Mouse (Mus musculus): Measurements from ENCODE around the gene Ptpro. TPM values are rescaled to one million over a fixed set of nuclear protein-coding genes. Genes with fewer than 3 reads are reported as not detected.
"Not testable (repeated sequence)": the region's sequence is repeated elsewhere in the genome, so short reads cannot be mapped to it uniquely, and the experiment has no call there.

Gene Ptpro
- polyA plus RNA-seq, 1 experiment from 2014 or later, result 1.8 TPM

GRCm38 (mm10) chr6:137466256-137466655 lies 214.1 kb downstream of the Ptpro start:
- WGBS, result 75% methylated on average over 2 of the region's 2 CpGs

GRCm38 (mm10) chr6:137467696-137468095 lies 215.6 kb downstream of the Ptpro start:
- 89% methylated on average over 3 of the region's 3 CpGs for WGBS
- Histone ChIP-seq H3K27me3 (no peaks in the 10 kb centered on the region), H3K36me3 (no peaks in the 10 kb centered on the region), H3K4me1 (peaks cover 31% of the 10 kb centered on the region), H3K4me3 (no peak overlapping the region), H3K27ac (no peak overlapping the region), H3K9ac (no peak overlapping the region), H3K9me3 (no peaks in the 10 kb centered on the region), H3K4me2 (replicated peaks) (no peak overlapping the region)
- no peak for ATAC-seq (ENCODE audit: low FRiP score, low read depth)

More at GRCm38 (mm10) chr6:137466256-137466655, 214.1 kb downstream of the Ptpro start:
- H3K36me3 ChIP-seq, result no peaks in the 10 kb centered on the region
- H3K4me3 ChIP-seq, result no peak overlapping the region
- no peaks in the 10 kb centered on the region for H3K9me3 ChIP-seq
- no peaks in the 10 kb centered on the region for H3K27me3 ChIP-seq
- ATAC-seq (ENCODE audit: low FRiP score, low read depth), result no peak
- no peak overlapping the region for H3K27ac ChIP-seq
- peaks cover 29% of the 10 kb centered on the region for H3K4me1 ChIP-seq
- no peak overlapping the region for H3K4me2 ChIP-seq (replicated peaks)
- no peak overlapping the region for H3K9ac ChIP-seq

- Histone ChIP-seq H3K27ac (no peak overlapping the region), H3K4me1 (peaks cover 31% of the 10 kb centered on the region), H3K27me3 (no peaks in the 10 kb centered on the region), H3K9ac (no peak overlapping the region), H3K4me2 (replicated peaks) (no peak overlapping the region), H3K4me3 (no peak overlapping the region), H3K36me3 (no peaks in the 10 kb centered on the region), H3K9me3 (no peaks in the 10 kb centered on the region)
- WGBS, result 98% methylated on average over 4 of the region's 4 CpGs
- ATAC-seq (ENCODE audit: low FRiP score, low read depth), result no peak
Measured at GRCm38 (mm10) chr6:137469541-137469940, 217.4 kb downstream of the Ptpro start.

GRCm38 (mm10) chr6:137470901-137471598 lies 218.9 kb downstream of the Ptpro start:
- 20% methylated on average over 11 of the region's 11 CpGs for WGBS
- Histone ChIP-seq H3K4me2 (replicated peaks) (peak overlapping the region; percentile 25; the same call in 1 of the 2 replicates), H3K27ac (peak overlapping the region; percentile 69; the same call in 1 of the 2 replicates)

GRCm38 (mm10) chr6:137472129-137472528 lies 220.0 kb downstream of the Ptpro start:
- Histone ChIP-seq H3K4me1 (peaks cover 26% of the 10 kb centered on the region), H3K4me3 (no peak overlapping the region), H3K9ac (no peak overlapping the region), H3K4me2 (replicated peaks) (no peak overlapping the region), H3K27me3 (no peaks in the 10 kb centered on the region), H3K27ac (0 out of 2 replicates have a peak overlapping the region, but pooled peaks have one; percentile 22), H3K9me3 (peaks cover 12% of the 10 kb centered on the region), H3K36me3 (peaks cover 11% of the 10 kb centered on the region)
- ATAC-seq (ENCODE audit: low FRiP score, low read depth), result no peak
- WGBS, result 75% methylated on average over 9 of the region's 9 CpGs

More at GRCm38 (mm10) chr6:137470901-137471598, 218.9 kb downstream of the Ptpro start:
- peaks cover 4% of the 10 kb centered on the region; the same call in 1 of the 2 replicates for H3K36me3 ChIP-seq
- ATAC-seq (ENCODE audit: low FRiP score, low read depth), result peak; percentile 89
- H3K27me3 ChIP-seq, result no peaks in the 10 kb centered on the region
- H3K9me3 ChIP-seq, result peaks cover 4% of the 10 kb centered on the region; the same call in 1 of the 2 replicates
- no peak overlapping the region for H3K9ac ChIP-seq
- H3K4me1 ChIP-seq, result peaks cover 26% of the 10 kb centered on the region
- no peak overlapping the region for H3K4me3 ChIP-seq

- H3K9me3 ChIP-seq, result peaks cover 12% of the 10 kb centered on the region
- no peak overlapping the region for H3K27ac ChIP-seq
- no peaks in the 10 kb centered on the region for H3K27me3 ChIP-seq
- H3K4me2 ChIP-seq (replicated peaks), result no peak overlapping the region
- WGBS, result 45% methylated on average over 1 of the region's 1 CpGs
- peaks cover 18% of the 10 kb centered on the region for H3K4me1 ChIP-seq
- H3K36me3 ChIP-seq, result peaks cover 11% of the 10 kb centered on the region
- no peak overlapping the region for H3K9ac ChIP-seq
- H3K4me3 ChIP-seq, result no peak overlapping the region
- ATAC-seq (ENCODE audit: low FRiP score, low read depth), result no peak
Measured at GRCm38 (mm10) chr6:137473433-137473832, 221.3 kb downstream of the Ptpro start.

- not testable (repeated sequence) for H3K4me2 ChIP-seq (replicated peaks); H3K4me3 ChIP-seq; H3K4me1 ChIP-seq; H3K27me3 ChIP-seq; H3K27ac ChIP-seq; ATAC-seq (ENCODE audit: low FRiP score, low read depth); H3K9ac ChIP-seq
- Histone ChIP-seq H3K36me3 (peaks cover 22% of the 10 kb centered on the region), H3K9me3 (peaks cover 12% of the 10 kb centered on the region)
- WGBS, result 95% methylated on average over 5 of the region's 5 CpGs
Measured at GRCm38 (mm10) chr6:137475695-137476094, 223.6 kb downstream of the Ptpro start.

- Histone ChIP-seq H3K9ac (no peak overlapping the region), H3K27me3 (no peaks in the 10 kb centered on the region; the same call in 1 of the 2 replicates), H3K27ac (no peak overlapping the region), H3K4me2 (replicated peaks) (no peak overlapping the region), H3K4me1 (no peaks in the 10 kb centered on the region), H3K9me3 (no peaks in the 10 kb centered on the region), H3K36me3 (peaks cover 17% of the 10 kb centered on the region), H3K4me3 (no peak overlapping the region)
- no peak for ATAC-seq (ENCODE audit: low FRiP score, low read depth)
- WGBS, result 85% methylated on average over 7 of the region's 7 CpGs
Measured at GRCm38 (mm10) chr6:137482891-137483290, 230.8 kb downstream of the Ptpro start.

GRCm38 (mm10) chr6:137487443-137487842 lies 235.3 kb downstream of the Ptpro start:
- Histone ChIP-seq H3K27ac (no peak overlapping the region), H3K9ac (no peak overlapping the region), H3K36me3 (peaks cover 8% of the 10 kb centered on the region), H3K9me3 (no peaks in the 10 kb centered on the region), H3K27me3 (no peaks in the 10 kb centered on the region; the same call in 1 of the 2 replicates), H3K4me3 (no peak overlapping the region), H3K4me2 (replicated peaks) (no peak overlapping the region), H3K4me1 (no peaks in the 10 kb centered on the region)
- 67% methylated on average over 6 of the region's 6 CpGs for WGBS
- ATAC-seq (ENCODE audit: low FRiP score, low read depth), result no peak

GRCm38 (mm10) chr6:137490115-137490514 lies 238.0 kb downstream of the Ptpro start:
- Histone ChIP-seq H3K4me2 (replicated peaks) (no peak overlapping the region), H3K27ac (no peak overlapping the region), H3K9ac (no peak overlapping the region), H3K4me1 (no peaks in the 10 kb centered on the region), H3K27me3 (no peaks in the 10 kb centered on the region), H3K36me3 (peaks cover 5% of the 10 kb centered on the region), H3K4me3 (no peak overlapping the region), H3K9me3 (no peaks in the 10 kb centered on the region)
- no peak for ATAC-seq (ENCODE audit: low FRiP score, low read depth)
- 94% methylated on average over 14 of the region's 14 CpGs for WGBS

GRCm38 (mm10) chr6:137491659-137492058 lies 239.5 kb downstream of the Ptpro start:
- Histone ChIP-seq H3K4me3 (no peak overlapping the region), H3K4me1 (no peaks in the 10 kb centered on the region), H3K27ac (no peak overlapping the region), H3K4me2 (replicated peaks) (no peak overlapping the region), H3K27me3 (no peaks in the 10 kb centered on the region), H3K36me3 (peaks cover 5% of the 10 kb centered on the region), H3K9ac (no peak overlapping the region), H3K9me3 (no peaks in the 10 kb centered on the region)
- no peak for ATAC-seq (ENCODE audit: low FRiP score, low read depth)
- WGBS, result 47% methylated on average over 2 of the region's 2 CpGs

GRCm38 (mm10) chr6:137492582-137492981 lies 240.5 kb downstream of the Ptpro start:
- Histone ChIP-seq H3K4me1 (no peaks in the 10 kb centered on the region), H3K27me3 (no peaks in the 10 kb centered on the region), H3K9me3 (no peaks in the 10 kb centered on the region), H3K36me3 (peaks cover 10% of the 10 kb centered on the region), H3K9ac (no peak overlapping the region), H3K27ac (no peak overlapping the region), H3K4me2 (replicated peaks) (no peak overlapping the region), H3K4me3 (no peak overlapping the region)
- no peak for ATAC-seq (ENCODE audit: low FRiP score, low read depth)
- 92% methylated on average over 4 of the region's 4 CpGs for WGBS
